8 mouse cellular contexts compared by ENCODE assay signal in the genomic region with DNA sequence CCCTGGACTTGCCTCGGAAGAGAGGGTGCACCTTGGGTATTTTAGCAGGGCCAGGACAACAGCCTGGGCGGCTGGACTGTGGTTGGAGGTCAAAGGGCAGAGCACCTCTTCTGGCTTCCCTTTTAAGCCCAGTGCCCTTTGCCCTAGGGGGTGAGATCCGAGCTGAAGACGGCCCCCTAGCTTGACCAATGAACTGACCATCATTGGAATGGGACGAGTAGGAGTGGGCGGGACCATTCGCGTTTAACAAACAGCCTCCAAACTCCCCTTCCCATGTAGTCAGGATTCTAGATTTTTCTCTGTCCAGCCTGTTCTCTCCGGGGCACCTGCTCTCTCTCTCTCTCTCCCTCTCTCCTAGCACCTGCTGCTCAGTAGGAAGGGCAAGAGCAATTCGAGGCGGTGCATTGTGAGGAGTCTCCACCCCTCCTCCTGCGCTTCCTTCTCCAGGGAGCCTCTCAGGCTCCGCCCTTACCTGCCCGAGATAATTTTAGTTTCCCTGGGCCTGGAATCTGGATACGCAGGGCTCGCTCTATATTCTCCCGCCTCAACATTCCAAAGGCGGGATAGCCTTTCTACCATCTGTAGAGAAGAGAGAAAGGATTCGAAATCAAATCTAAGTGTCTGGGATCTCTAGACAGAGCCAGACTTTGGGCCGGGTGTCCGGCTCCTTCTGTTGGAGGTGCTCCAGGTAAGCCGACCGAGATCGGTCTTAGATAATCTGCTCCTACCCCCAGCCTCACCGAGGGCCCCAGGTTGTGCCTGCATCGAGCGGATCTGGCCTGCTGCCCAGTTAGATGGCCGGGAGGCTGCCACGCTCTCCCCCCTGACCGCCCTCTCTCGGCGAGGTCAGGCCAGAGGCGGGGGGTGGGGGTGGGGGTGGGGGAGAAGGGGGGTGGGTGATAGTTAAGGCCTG. TPM values are rescaled to one million over a fixed set of nuclear protein-coding genes. Genes with fewer than 3 reads are reported as not detected.
DNase-seq lines count a peak whose midpoint lies in the region; ATAC-seq and TF ChIP-seq lines count a peak whose summit lies in the region.

No protein-coding gene starts in this region.

- 30% methylated on average over 33 of the region's 33 CpGs for WGBS in thymus, adult 2 months
- 2% methylated on average over 32 of the region's 33 CpGs for WGBS in embryonic facial prominence, embryonic 15.5 days
- 1% methylated on average over 33 of the region's 33 CpGs for WGBS in lung, embryonic 15.5 days

- no peak for TF ChIP-seq POLR2A in thymus, adult 2 months (IDR thresholded peaks at IDR 0.05; ENCODE audit: control insufficient read depth, extremely low read depth, insufficient read depth, low read length, poor library complexity)

- H3K4me2 ChIP-seq in embryonic facial prominence, embryonic 15.5 days (replicated peaks): peak overlapping the region; percentile 39
- peak overlapping the region; percentile 53 for H3K4me2 ChIP-seq in lung, embryonic 15.5 days

- H3K9me3 ChIP-seq in embryonic facial prominence, embryonic 15.5 days (replicated peaks): no peaks in the 10 kb centered on the region
- H3K9me3 ChIP-seq in lung, embryonic 15.5 days: no peaks in the 10 kb centered on the region

- no peaks in the 10 kb centered on the region for H3K27me3 ChIP-seq in thymus, adult 2 months (ENCODE audit: control insufficient read depth, insufficient read depth, low read length)
- peaks cover 35% of the 10 kb centered on the region for H3K27me3 ChIP-seq in embryonic facial prominence, embryonic 15.5 days
- peaks cover 40% of the 10 kb centered on the region for H3K27me3 ChIP-seq in lung, embryonic 15.5 days

- H3K36me3 ChIP-seq in thymus, adult 2 months (ENCODE audit: control insufficient read depth, insufficient read depth, low read length): no peaks in the 10 kb centered on the region
- no peaks in the 10 kb centered on the region for H3K36me3 ChIP-seq in embryonic facial prominence, embryonic 15.5 days
- peaks cover 9% of the 10 kb centered on the region for H3K36me3 ChIP-seq in lung, embryonic 15.5 days

- H3K9ac ChIP-seq in embryonic facial prominence, embryonic 15.5 days: no peak overlapping the region; the same call in 1 of the 2 replicates
- H3K9ac ChIP-seq in lung, embryonic 15.5 days: peak overlapping the region; percentile 54

- H3K4me3 ChIP-seq in thymus, adult 2 months (ENCODE audit: control insufficient read depth, insufficient read depth, low read length): no peak overlapping the region
- H3K4me3 ChIP-seq in embryonic facial prominence, embryonic 15.5 days (replicated peaks): peak overlapping the region; percentile 42
- peak overlapping the region; percentile 46 for H3K4me3 ChIP-seq in lung, embryonic 15.5 days

- DNase-seq in thymus, postnatal 14 days: peak; percentile 27
- no peak for DNase-seq in thymus, adult 2 months
- DNase-seq in kidney, adult 9 months: peak; percentile 96
- DNase-seq in spleen, adult 12 weeks (ENCODE audit: low spot score): no peak
- no peak for DNase-seq in spleen, postnatal 36 days (ENCODE audit: low spot score in 2 of 2)

- no peak overlapping the region for H3K27ac ChIP-seq in thymus, adult 2 months (ENCODE audit: control insufficient read depth, insufficient read depth, low read length)
- peak overlapping the region; percentile 44 for H3K27ac ChIP-seq in embryonic facial prominence, embryonic 15.5 days (replicated peaks)
- peak overlapping the region; percentile 95 for H3K27ac ChIP-seq in lung, embryonic 15.5 days

- ATAC-seq in embryonic facial prominence, embryonic 15.5 days (ENCODE audit: insufficient number of reproducible peaks, low FRiP score, low TSS enrichment, low read depth): peak; percentile 61
- peak; percentile 76 for ATAC-seq in lung, embryonic 15.5 days (ENCODE audit: borderline replicate concordance, extremely low read depth, low FRiP score, low TSS enrichment)
- ATAC-seq in erythroid progenitor cell, adult 5-6 weeks (replicated peaks; ENCODE audit: low FRiP score, poor library complexity, severe bottlenecking): no peak

- H3K4me1 ChIP-seq in thymus, adult 2 months (replicated peaks; ENCODE audit: control insufficient read depth, insufficient read depth, low read length): peaks cover 44% of the 10 kb centered on the region
- H3K4me1 ChIP-seq in embryonic facial prominence, embryonic 15.5 days: peaks cover 16% of the 10 kb centered on the region
- H3K4me1 ChIP-seq in lung, embryonic 15.5 days: peaks cover 36% of the 10 kb centered on the region

- no peak for TF ChIP-seq CTCF in thymus, adult 2 months (IDR thresholded peaks at IDR 0.05; ENCODE audit: borderline replicate concordance, control insufficient read depth, extremely low read depth, insufficient read depth, low read length, poor library complexity)

RNA-seq across cellular contexts. Expression of gene Grb7, which starts 0.6 kb away (rescaled TPM):
- 6.7 and 6.8 TPM in 2 replicates for polyA plus RNA-seq in thymus, adult 2 months (2012; rRNA removed)
- 16.2 and 22.4 TPM in 2 replicates for polyA plus RNA-seq in embryonic facial prominence, embryonic 15.5 days (2015; fragmentation: Nextera tagmentation; extraction: Ambion mirVana)
- polyA plus RNA-seq in lung, embryonic 15.5 days (2015; fragmentation: Nextera tagmentation; extraction: Ambion mirVana): 45.3 and 49.6 TPM in 2 replicates
- total RNA-seq in erythroid progenitor cell, adult 5-6 weeks (2015; ENCODE audit: low replicate concordance): 2.5 and 4.2 TPM in 2 replicates
- total RNA-seq in erythroid progenitor cell, adult 5-6 weeks (2017; ENCODE audit: low replicate concordance): 0.61 TPM in 1 of 2 replicates, not detected in the other

RNA-seq across cellular contexts. Expression of gene Mien1, which starts 8.0 kb away (rescaled TPM):
- polyA plus RNA-seq in thymus, adult 2 months (2012; rRNA removed): 70.5 and 96.7 TPM in 2 replicates
- polyA plus RNA-seq in embryonic facial prominence, embryonic 15.5 days (2015; fragmentation: Nextera tagmentation; extraction: Ambion mirVana): 109 and 111 TPM in 2 replicates
- polyA plus RNA-seq in lung, embryonic 15.5 days (2015; fragmentation: Nextera tagmentation; extraction: Ambion mirVana): 76.8 and 78.0 TPM in 2 replicates
- total RNA-seq in erythroid progenitor cell, adult 5-6 weeks (2015; ENCODE audit: low replicate concordance): 8.8 and 10.8 TPM in 2 replicates
- total RNA-seq in erythroid progenitor cell, adult 5-6 weeks (2017; ENCODE audit: low replicate concordance): 5.3 and 6.3 TPM in 2 replicates

RNA-seq across cellular contexts. Expression of gene Erbb2, which starts 34.5 kb away (rescaled TPM):
- polyA plus RNA-seq in thymus, adult 2 months (2012; rRNA removed): 6.0 and 6.6 TPM in 2 replicates
- polyA plus RNA-seq in embryonic facial prominence, embryonic 15.5 days (2015; fragmentation: Nextera tagmentation; extraction: Ambion mirVana): 60.7 and 64.0 TPM in 2 replicates
- 37.2 and 39.4 TPM in 2 replicates for polyA plus RNA-seq in lung, embryonic 15.5 days (2015; fragmentation: Nextera tagmentation; extraction: Ambion mirVana)
- not detected in 2 replicates for total RNA-seq in erythroid progenitor cell, adult 5-6 weeks (2015; ENCODE audit: low replicate concordance)
- 0.39 TPM in 1 of 2 replicates, not detected in the other for total RNA-seq in erythroid progenitor cell, adult 5-6 weeks (2017; ENCODE audit: low replicate concordance)

RNA-seq across cellular contexts. Expression of gene Pgap3, which starts 46.5 kb away (rescaled TPM):
- polyA plus RNA-seq in thymus, adult 2 months (2012; rRNA removed): 51.8 and 52.5 TPM in 2 replicates
- polyA plus RNA-seq in embryonic facial prominence, embryonic 15.5 days (2015; fragmentation: Nextera tagmentation; extraction: Ambion mirVana): 13.7 and 16.8 TPM in 2 replicates
- 13.0 and 14.7 TPM in 2 replicates for polyA plus RNA-seq in lung, embryonic 15.5 days (2015; fragmentation: Nextera tagmentation; extraction: Ambion mirVana)
- 2.2 and 3.4 TPM in 2 replicates for total RNA-seq in erythroid progenitor cell, adult 5-6 weeks (2015; ENCODE audit: low replicate concordance)
- 1.3 and 2.4 TPM in 2 replicates for total RNA-seq in erythroid progenitor cell, adult 5-6 weeks (2017; ENCODE audit: low replicate concordance)

Comparison
In these comparisons a context has a peak if more than half of its experiments do, and no peak if none do; other contexts are left out.
1. DNase-seq: peak in thymus, postnatal 14 days (single experiment) and kidney, adult 9 months (single experiment); none in thymus, adult 2 months (single experiment), spleen, adult 12 weeks (single experiment) and spleen, postnatal 36 days (0 of 2).